Mouse (Mus musculus) midbrain, embryonic 12.5 days (tissue): Measurements from ENCODE around the gene Fcor. TPM values are rescaled to one million over a fixed set of nuclear protein-coding genes. Genes with fewer than 3 reads are reported as not detected.
A peak's percentile ranks its signal among the peaks of the same experiment; 100 is the strongest.

ENCODE experiments used
- ATAC-seq: fragments of 200-750 bp; cut with Nextera tagmentation; 2 replicates; pipeline ENCODE4 v1.8.0; 2017; ENCODE audit warnings: low read depth, moderate TSS enrichment, moderate library complexity; ENCODE audit not compliant: low FRiP score
- H3K27ac ChIP-seq: fragments of 300-500 bp; sonication (generic); replicated peaks from 2 replicates; pipeline ENCODE4 v1.5.1; 2016; ENCODE audit warnings: mild to moderate bottlenecking
- H3K27me3 ChIP-seq: fragments of 300-500 bp; sonication (generic); 2 replicates; pipeline ENCODE4 v1.6.1; 2016; ENCODE audit warnings: mild to moderate bottlenecking
- H3K36me3 ChIP-seq: fragments of 300-500 bp; sonication (generic); 2 replicates; pipeline ENCODE4 v1.6.1; 2016
- H3K4me1 ChIP-seq: fragments of 300-500 bp; sonication (generic); 2 replicates; pipeline ENCODE4 v1.6.1; 2016
- H3K4me2 ChIP-seq: fragments of 300-500 bp; sonication (generic); replicated peaks from 2 replicates; pipeline ENCODE4 v1.6.1; 2016; ENCODE audit warnings: mild to moderate bottlenecking, moderate library complexity
- H3K4me3 ChIP-seq: fragments of 300-500 bp; sonication (generic); 2 replicates; pipeline ENCODE4 v1.5.1; 2016; ENCODE audit warnings: mild to moderate bottlenecking
- H3K9ac ChIP-seq: fragments of 300-500 bp; sonication (generic); replicated peaks from 2 replicates; pipeline ENCODE4 v1.6.1; 2016; ENCODE audit warnings: mild to moderate bottlenecking, moderate library complexity
- H3K9me3 ChIP-seq: fragments of 300-500 bp; sonication (generic); 2 replicates; pipeline ENCODE4 v1.6.1; 2016; ENCODE audit warnings: mild to moderate bottlenecking
- WGBS: fragments of 180-500 bp; shearing (Covaris S2); methylation state at CpG from one replicate; pipeline ENCODE4 v1.1.7; 2016; 5-methylcytosine and 5-hydroxymethylcytosine counted together
- polyA plus RNA-seq: library from polyadenylated mRNA; unstranded; fragments of >200 nt; fragmentation: Nextera tagmentation; extraction: Ambion mirVana; gene quantifications from 2 replicates; pipeline ENCODE4 v1.2.1, GENCODE M21; 2016

The Fcor gene
- polyA plus RNA-seq, 1 experiment from 2014 or later = 7.0 TPM

DNA sequence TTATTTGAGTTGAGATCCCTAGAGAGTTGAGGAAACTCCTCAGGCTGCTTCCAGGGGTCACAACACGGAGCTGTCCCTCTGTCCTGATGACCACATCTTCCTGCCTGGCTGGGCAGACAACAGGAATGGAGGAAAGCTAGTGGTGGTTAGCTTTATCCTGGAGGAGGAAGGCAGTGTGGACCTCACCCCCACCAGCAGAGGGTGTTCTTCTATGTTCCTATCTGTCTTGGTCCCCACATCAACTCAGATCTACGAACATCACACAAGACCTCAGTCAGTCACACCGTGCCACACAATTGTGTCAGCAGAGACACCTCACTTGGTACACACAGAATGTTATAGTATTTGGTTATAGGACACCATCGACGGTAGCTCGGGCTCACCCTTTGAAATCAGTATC is 15.4 kb upstream of the Fcor start:
- whole genome bisulfite sequencing = 79% methylated on average over 6 of the region's 6 CpGs
- no peaks in the 10 kb centered on the region for H3K9me3 ChIP-seq

DNA sequence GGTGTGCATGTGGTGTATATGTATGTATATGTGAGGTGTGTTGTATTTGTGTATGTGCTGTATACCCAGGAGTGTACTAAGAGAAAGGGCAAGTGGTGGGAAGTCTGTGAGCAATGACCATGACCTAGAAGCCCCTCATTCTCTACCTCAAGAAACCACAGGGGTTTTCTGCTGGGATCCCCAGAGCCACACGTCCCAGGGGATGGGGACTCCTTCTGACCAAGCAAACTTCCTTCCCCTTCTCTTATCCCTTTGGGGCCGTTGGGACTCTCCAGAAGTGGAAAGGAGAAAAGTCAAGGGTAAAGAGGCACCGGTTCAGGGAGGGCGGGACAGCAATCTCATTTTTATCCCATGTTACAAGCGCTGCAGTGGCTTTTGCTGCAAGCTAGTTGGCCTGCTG is 13.3 kb upstream of the Fcor start:
- no peak overlapping the region for H3K4me2 ChIP-seq
- no peaks in the 10 kb centered on the region for H3K27me3 ChIP-seq
- H3K9me3 ChIP-seq = no peaks in the 10 kb centered on the region
- no peaks in the 10 kb centered on the region for H3K4me1 ChIP-seq
- H3K27ac ChIP-seq = no peak overlapping the region
- H3K36me3 ChIP-seq = peaks cover 23% of the 10 kb centered on the region
- WGBS = 70% methylated on average over 5 of the region's 5 CpGs
- H3K9ac ChIP-seq = no peak overlapping the region
- no peak for ATAC-seq
- no peak overlapping the region for H3K4me3 ChIP-seq

More for the DNA sequence above, 15.4 kb upstream of the Fcor start:
- Histone ChIP-seq H3K4me2 (no peak overlapping the region), H3K27ac (no peak overlapping the region), H3K27me3 (no peaks in the 10 kb centered on the region), H3K9ac (no peak overlapping the region), H3K4me1 (no peaks in the 10 kb centered on the region), H3K36me3 (peaks cover 5% of the 10 kb centered on the region; the same call in 1 of the 2 replicates), H3K4me3 (no peak overlapping the region)
- ATAC-seq = no peak

GRCm38 (mm10) chr8:3684530-3684929 is 12.4 kb upstream of the Fcor start:
- ATAC-seq = peak; percentile 43
- no peaks in the 10 kb centered on the region for H3K27me3 ChIP-seq
- H3K36me3 ChIP-seq = peaks cover 32% of the 10 kb centered on the region
- no peak overlapping the region; the same call in 1 of the 2 replicates for H3K9ac ChIP-seq
- H3K27ac ChIP-seq = no peak overlapping the region
- H3K4me3 ChIP-seq = no peak overlapping the region
- no peak overlapping the region for H3K4me2 ChIP-seq
- no peaks in the 10 kb centered on the region for H3K9me3 ChIP-seq
- no peaks in the 10 kb centered on the region for H3K4me1 ChIP-seq

DNA sequence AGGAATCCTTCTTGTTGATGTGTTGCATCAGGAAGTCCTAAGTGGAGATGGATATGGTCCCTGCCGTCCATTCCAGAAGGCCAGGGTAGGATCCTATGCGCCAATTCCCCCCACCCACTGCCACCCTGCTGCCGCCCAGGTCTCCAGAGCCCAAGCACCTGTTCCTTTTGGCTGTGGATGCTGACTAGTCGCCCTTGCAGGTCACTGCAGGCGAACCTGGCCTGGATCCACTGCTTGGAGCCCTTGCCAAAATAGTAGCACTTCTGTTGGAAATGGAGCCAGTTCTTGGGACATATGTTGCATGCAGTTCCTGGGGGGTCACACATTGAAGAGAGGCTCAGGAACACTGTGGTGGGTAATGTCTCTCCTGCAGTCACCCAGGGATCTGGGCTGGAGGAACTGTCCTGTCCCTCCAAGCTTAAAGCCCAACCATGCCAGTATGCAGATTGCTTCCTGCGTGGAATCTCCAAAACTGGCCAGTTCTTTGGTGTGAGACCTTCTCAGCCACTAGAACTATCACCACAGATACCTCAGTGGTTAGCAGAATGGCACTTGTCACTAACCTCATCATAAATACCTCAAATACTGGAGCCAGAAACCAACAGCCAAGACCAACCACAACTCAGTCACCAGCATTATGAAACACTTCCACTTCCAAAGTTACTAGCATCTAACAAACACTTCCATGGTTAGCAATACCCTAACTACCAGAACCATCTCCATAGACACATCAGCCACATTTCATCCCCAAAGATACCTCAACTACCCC is 11.4 kb upstream of the Fcor start:
- Histone ChIP-seq H3K4me2 (no peak overlapping the region), H3K4me1 (no peaks in the 10 kb centered on the region), H3K9me3 (no peaks in the 10 kb centered on the region), H3K4me3 (no peak overlapping the region), H3K9ac (no peak overlapping the region), H3K27me3 (no peaks in the 10 kb centered on the region), H3K27ac (no peak overlapping the region), H3K36me3 (peaks cover 41% of the 10 kb centered on the region)
- ATAC-seq = no peak
- 69% methylated on average over 6 of the region's 6 CpGs for WGBS

GRCm38 (mm10) chr8:3682435-3682834 is 10.3 kb upstream of the Fcor start:
- 96% methylated on average over 5 of the region's 5 CpGs for WGBS

GRCm38 (mm10) chr8:3679656-3680055 is 7.5 kb upstream of the Fcor start:
- WGBS = 98% methylated on average over 5 of the region's 5 CpGs
- ATAC-seq = no peak
- H3K9ac ChIP-seq = no peak overlapping the region
- peaks cover 42% of the 10 kb centered on the region for H3K36me3 ChIP-seq
- H3K4me2 ChIP-seq = no peak overlapping the region
- no peaks in the 10 kb centered on the region for H3K27me3 ChIP-seq
- no peak overlapping the region for H3K27ac ChIP-seq
- H3K4me1 ChIP-seq = peaks cover 12% of the 10 kb centered on the region
- no peak overlapping the region for H3K4me3 ChIP-seq
- H3K9me3 ChIP-seq = no peaks in the 10 kb centered on the region

More at GRCm38 (mm10) chr8:3682435-3682834, 10.3 kb upstream of the Fcor start:
- ATAC-seq = no peak
- Histone ChIP-seq H3K4me3 (no peak overlapping the region), H3K4me2 (no peak overlapping the region), H3K36me3 (peaks cover 42% of the 10 kb centered on the region), H3K27me3 (no peaks in the 10 kb centered on the region), H3K9ac (no peak overlapping the region), H3K4me1 (peaks cover 7% of the 10 kb centered on the region), H3K9me3 (no peaks in the 10 kb centered on the region), H3K27ac (no peak overlapping the region)

- Histone ChIP-seq H3K9me3 (no peaks in the 10 kb centered on the region), H3K4me3 (no peak overlapping the region), H3K4me2 (no peak overlapping the region), H3K27ac (no peak overlapping the region), H3K9ac (no peak overlapping the region), H3K27me3 (no peaks in the 10 kb centered on the region), H3K4me1 (peaks cover 12% of the 10 kb centered on the region), H3K36me3 (peaks cover 42% of the 10 kb centered on the region)
- no peak for ATAC-seq
- 96% methylated on average over 23 of the region's 23 CpGs for WGBS
Measured at GRCm38 (mm10) chr8:3679236-3679635, 7.1 kb upstream of the Fcor start.

GRCm38 (mm10) chr8:3678831-3679230 is 6.7 kb upstream of the Fcor start:
- ATAC-seq = no peak
- WGBS = 95% methylated on average over 23 of the region's 23 CpGs
- Histone ChIP-seq H3K36me3 (peaks cover 42% of the 10 kb centered on the region), H3K4me1 (peaks cover 12% of the 10 kb centered on the region), H3K27me3 (no peaks in the 10 kb centered on the region), H3K4me2 (no peak overlapping the region), H3K9me3 (no peaks in the 10 kb centered on the region), H3K9ac (no peak overlapping the region), H3K4me3 (no peak overlapping the region), H3K27ac (no peak overlapping the region)

DNA sequence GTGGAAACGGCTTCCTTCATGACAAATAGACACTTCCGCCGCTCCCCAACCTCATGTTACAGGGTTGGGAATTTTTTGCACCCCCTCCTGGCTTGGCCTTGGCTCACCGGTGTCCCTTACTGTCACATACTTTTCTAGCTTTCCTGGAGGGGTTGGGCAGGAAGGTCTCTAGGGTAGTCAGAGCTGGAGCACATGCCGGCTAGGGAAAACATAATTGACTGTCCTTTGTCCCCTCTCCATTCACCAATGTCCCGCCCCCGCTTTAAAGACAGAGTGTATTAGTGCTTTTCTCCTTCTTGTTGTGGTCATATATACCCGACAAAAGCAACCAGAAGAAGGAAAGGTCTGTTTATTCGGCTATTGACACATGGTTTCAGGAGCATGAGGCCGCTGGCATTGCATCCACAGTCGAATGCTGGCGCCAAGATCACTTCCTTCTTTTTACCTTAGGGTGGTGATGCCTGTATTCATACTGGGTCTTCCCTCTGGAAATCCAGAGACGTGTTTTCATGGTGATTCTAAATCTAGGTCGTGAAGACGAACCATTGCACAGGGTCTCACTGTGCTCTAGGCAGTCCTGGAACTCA is 4.9 kb upstream of the Fcor start:
- H3K4me1 ChIP-seq = peaks cover 17% of the 10 kb centered on the region
- ATAC-seq = peak; percentile 7; the same call in 1 of the 2 replicates
- H3K9me3 ChIP-seq = no peaks in the 10 kb centered on the region
- peak overlapping the region; percentile 85 for H3K9ac ChIP-seq
- H3K4me2 ChIP-seq = peak overlapping the region; percentile 85
- WGBS = 6% methylated on average over 15 of the region's 15 CpGs
- peaks cover 32% of the 10 kb centered on the region for H3K36me3 ChIP-seq
- H3K4me3 ChIP-seq = peak overlapping the region; percentile 68
- no peaks in the 10 kb centered on the region for H3K27me3 ChIP-seq
- peak overlapping the region; percentile 86 for H3K27ac ChIP-seq

GRCm38 (mm10) chr8:3676131-3676992 is 4.2 kb upstream of the Fcor start, which contains the start of gene Trappc5:
Gene Trappc5, plus strand, starts transcription at chr8:3676299.
- Histone ChIP-seq H3K9ac (peak within 1 kb of the TSS; percentile 85), H3K4me1 (peaks cover 17% of the 10 kb centered on the region), H3K4me3 (peak within 1 kb of the TSS; percentile 68), H3K4me2 (peak within 1 kb of the TSS; percentile 85), H3K9me3 (no peaks in the 10 kb centered on the region), H3K27me3 (no peaks in the 10 kb centered on the region), H3K27ac (peak within 1 kb of the TSS; percentile 86), H3K36me3 (peaks cover 28% of the 10 kb centered on the region)
- ATAC-seq = peak; percentile 87
- 1% methylated on average over 61 of the region's 61 CpGs for WGBS

DNA sequence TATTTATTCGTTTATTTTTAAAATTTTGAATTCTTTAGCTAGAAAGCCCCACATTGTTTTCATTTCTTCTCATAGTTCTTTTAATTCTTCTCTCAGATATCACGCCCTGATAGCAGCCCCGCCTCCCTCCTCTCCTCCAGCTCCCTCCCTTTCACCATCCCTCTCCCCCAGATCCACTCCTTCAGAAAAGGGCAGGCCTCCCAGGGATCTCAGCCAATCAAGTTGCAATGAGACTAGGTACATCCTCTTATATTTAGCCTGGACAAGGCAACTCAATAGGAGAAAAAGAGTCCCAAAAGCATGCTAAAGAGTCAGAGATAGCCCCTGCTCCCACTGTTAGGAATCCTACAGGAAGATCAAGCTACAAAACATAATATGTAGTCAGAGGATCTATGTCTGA is 2.5 kb upstream of the Fcor start:
- H3K9ac ChIP-seq = no peak overlapping the region
- H3K27ac ChIP-seq = no peak overlapping the region
- H3K27me3 ChIP-seq = no peaks in the 10 kb centered on the region
- no peak overlapping the region for H3K4me2 ChIP-seq
- 51% methylated on average over 3 of the region's 3 CpGs for WGBS
- peaks cover 11% of the 10 kb centered on the region for H3K36me3 ChIP-seq
- peaks cover 17% of the 10 kb centered on the region for H3K4me1 ChIP-seq
- H3K4me3 ChIP-seq = no peak overlapping the region
- ATAC-seq = no peak
- no peaks in the 10 kb centered on the region for H3K9me3 ChIP-seq

GRCm38 (mm10) chr8:3670388-3670787 is 1.8 kb downstream of the Fcor start:
- no peaks in the 10 kb centered on the region for H3K27me3 ChIP-seq
- H3K27ac ChIP-seq = no peak overlapping the region
- no peak overlapping the region for H3K9ac ChIP-seq
- 85% methylated on average over 2 of the region's 2 CpGs for WGBS
- ATAC-seq = no peak
- no peaks in the 10 kb centered on the region for H3K36me3 ChIP-seq
- H3K4me3 ChIP-seq = no peak overlapping the region
- peaks cover 5% of the 10 kb centered on the region; the same call in 1 of the 2 replicates for H3K4me1 ChIP-seq
- H3K4me2 ChIP-seq = no peak overlapping the region
- no peaks in the 10 kb centered on the region for H3K9me3 ChIP-seq
